Mouse (Mus musculus) activated CD4-positive, CD25-positive, alpha-beta regulatory T cell, adult 4 months (primary cell): ENCODE results near the gene Aqp9. TPM values are rescaled to one million over a fixed set of nuclear protein-coding genes. Genes with fewer than 3 reads are reported as not detected.

Source experiments
- ATAC-seq: one replicate; pipeline ENCODE4 v1.8.0; 2017
- polyA plus RNA-seq, 2 experiments: library from polyadenylated mRNA; unstranded; fragments of 100-300 nt; shearing (Covaris generic); gene quantifications; one replicate each; pipeline ENCODE4 v1.2.1; 2017

Aqp9 gene
- polyA plus RNA-seq, 2 experiments from 2014 or later, result 0.18 TPM; not detected in 1

DNA sequence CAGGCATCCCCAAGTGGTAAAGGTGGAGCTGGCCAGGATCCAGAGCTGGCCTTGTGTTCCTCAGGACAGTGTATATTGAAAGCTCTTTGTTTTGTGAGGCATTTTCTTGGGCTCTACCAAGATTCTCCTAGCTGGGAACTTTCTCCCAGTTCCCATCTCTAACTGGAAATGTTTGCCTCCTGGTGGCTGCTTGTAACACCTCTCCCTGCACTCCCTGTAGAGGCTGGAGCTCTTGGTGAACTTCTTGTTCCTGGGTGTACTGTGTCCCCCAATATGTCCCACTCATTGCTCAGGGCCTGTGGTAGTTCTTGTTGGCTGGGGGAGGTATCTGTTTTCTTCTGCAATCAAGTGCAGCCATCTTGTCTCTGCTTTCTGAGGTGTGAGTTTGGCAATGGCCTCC, 104.9 kb downstream of the Aqp9 start:
- no peak for ATAC-seq

DNA sequence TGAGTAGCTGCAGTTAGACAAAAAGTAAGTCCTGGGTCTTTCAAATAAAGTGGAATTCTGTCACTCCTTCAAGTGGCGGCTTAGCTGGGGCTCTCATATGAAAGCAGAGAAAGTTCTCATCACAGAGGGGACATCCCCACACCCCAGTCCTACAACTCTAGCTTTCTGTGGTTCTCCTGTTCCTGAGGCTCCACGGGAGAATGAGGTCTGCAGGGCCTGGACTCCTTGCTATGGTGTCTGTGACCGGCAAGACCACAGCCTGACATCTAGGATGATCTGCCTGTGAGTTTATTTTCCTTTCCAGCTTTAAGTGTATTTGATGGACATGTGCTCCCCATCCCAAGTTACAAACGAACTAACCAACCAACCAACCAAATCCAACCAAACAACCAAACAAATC, 105.5 kb downstream of the Aqp9 start:
- ATAC-seq, result no peak

GRCm38 (mm10) chr9:71062301-71062700, 106.2 kb downstream of the Aqp9 start:
- no peak for ATAC-seq

Other genes starting within 250 kb of the Aqp9 start
- under 1 TPM in 1 of 2 experiments, not detected in 1; 0.37 TPM for gene Lipc, start 216.5 kb downstream of the Aqp9 start, polyA plus RNA-seq
- not detected for gene Aldh1a2, start 47.1 kb upstream of the Aqp9 start, polyA plus RNA-seq